Mouse (Mus musculus) MEL (cell line): ENCODE data around the gene Olfr881.

Experiments
- CTCF ChIP-seq, 3 experiments: IDR thresholded peaks in 2 of 3; conservative IDR thresholded peaks in 1 of 3; 2 replicates each; pipeline ENCODE4 v1.5.1; 2011 to 2012; ENCODE audit warnings: low read length in 3 of 3, low read depth in 2 of 3, mild to moderate bottlenecking in 2 of 3, improper control_type of control experiment in 1 of 3, inconsistent platforms in 1 of 3, mixed read lengths in 1 of 3, moderate library complexity in 1 of 3; ENCODE audit not compliant: control insufficient read depth in 1 of 3, insufficient read depth in 1 of 3, poor library complexity in 1 of 3, severe bottlenecking in 1 of 3
- EP300 ChIP-seq, 2 experiments: IDR thresholded peaks; 2 replicates each; pipeline ENCODE4 v1.6.1; 2011; ENCODE audit warnings: improper control_type of control experiment in 2 of 2, low read length in 2 of 2, low read depth in 1 of 2, mild to moderate bottlenecking in 1 of 2
- ETS1 ChIP-seq: IDR thresholded peaks from 2 replicates; pipeline ENCODE4 v1.6.1; 2012; ENCODE audit warnings: low read depth, mild to moderate bottlenecking, inconsistent platforms, low read length, improper control_type of control experiment, moderate library complexity
- GATA1 ChIP-seq: IDR thresholded peaks from 2 replicates; pipeline ENCODE4 v1.6.1; 2011; ENCODE audit warnings: low read depth, low read length, improper control_type of control experiment
- HCFC1 ChIP-seq: IDR thresholded peaks from 2 replicates; pipeline ENCODE4 v1.6.1; 2012; ENCODE audit warnings: low read depth, mild to moderate bottlenecking, inconsistent platforms, low read length, improper control_type of control experiment, moderate library complexity
- JUND ChIP-seq: IDR thresholded peaks from 2 replicates; pipeline ENCODE4 v1.6.1; 2011; ENCODE audit warnings: low read depth, mild to moderate bottlenecking, improper control_type of control experiment, low read length
- MAFK ChIP-seq: IDR thresholded peaks from 2 replicates; pipeline ENCODE4 v1.6.1; 2011; ENCODE audit warnings: low read depth, mild to moderate bottlenecking, low read length, improper control_type of control experiment, borderline replicate concordance
- POLR2AphosphoS5 ChIP-seq: IDR thresholded peaks from 2 replicates; pipeline ENCODE4 v1.6.1; 2012; ENCODE audit warnings: low read depth, borderline replicate concordance, mild to moderate bottlenecking, inconsistent platforms, low read length, moderate library complexity, mixed read lengths
- RAD21 ChIP-seq: IDR thresholded peaks from 2 replicates; pipeline ENCODE4 v1.6.1; 2011; ENCODE audit warnings: mild to moderate bottlenecking, low read depth, low read length, improper control_type of control experiment
- SIN3A ChIP-seq: IDR thresholded peaks from 2 replicates; pipeline ENCODE4 v1.6.1; 2012; ENCODE audit warnings: low read length, improper control_type of control experiment, inconsistent platforms
- TAL1 ChIP-seq: IDR thresholded peaks from 2 replicates; pipeline ENCODE4 v1.6.1; 2012; ENCODE audit warnings: mild to moderate bottlenecking, inconsistent platforms, low read length, moderate library complexity, mixed read lengths

DNA sequence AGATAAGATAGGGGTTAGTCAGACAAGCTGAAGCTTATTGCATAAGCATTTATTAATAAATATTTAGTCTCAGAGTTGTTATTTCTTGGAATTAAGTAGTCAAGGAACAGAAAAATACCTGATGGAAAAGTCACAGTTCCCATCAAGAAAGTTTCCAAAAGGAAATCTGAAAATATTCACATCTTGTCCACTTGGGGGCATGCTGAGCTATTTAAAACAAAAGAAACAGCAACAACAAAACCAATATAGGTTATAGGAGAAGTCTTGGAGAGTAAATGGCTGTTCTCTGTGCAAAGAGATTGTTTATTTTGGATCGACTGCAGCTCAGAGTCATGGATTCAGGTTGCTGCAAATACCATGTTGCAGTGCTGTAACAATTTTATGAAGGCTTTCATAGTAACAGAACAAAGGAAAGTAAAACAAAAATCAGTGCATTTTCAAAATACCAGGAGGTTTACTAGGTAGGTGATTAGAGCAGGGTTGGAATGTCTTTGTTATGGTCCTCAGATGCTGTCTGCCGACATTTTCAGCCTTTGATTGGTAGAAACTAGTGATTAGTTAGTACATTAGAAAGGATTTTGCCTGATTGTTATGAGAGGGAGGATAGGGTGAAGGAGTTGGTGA is 7.1 kb downstream of the Olfr881 start:
- TF ChIP-seq ETS1 (no peak), CTCF (IDR thresholded peaks at IDR 0.05 in 2 of 3, conservative IDR thresholded peaks at IDR 0.05 in 1 of 3; ENCODE audit: control insufficient read depth in 1 of 3, insufficient read depth in 1 of 3, low read depth in 2 of 3, low read length in 3 of 3, poor library complexity in 1 of 3, severe bottlenecking in 1 of 3) (peak in 1 of 3 experiments; percentile 28; a peak in 2 of 6 replicates), POLR2AphosphoS5 (no peak), HCFC1 (no peak), RAD21 (peak; percentile 45), TAL1 (no peak), GATA1 (no peak), JUND (no peak), EP300 (IDR thresholded peaks at IDR 0.05; ENCODE audit: low read depth in 1 of 2, low read length in 2 of 2) (no peak), SIN3A (no peak), MAFK (no peak)
